Mouse (Mus musculus) ES-E14 (cell line): Measurements from ENCODE around the gene Cbx4. TPM values are rescaled to one million over a fixed set of nuclear protein-coding genes. Genes with fewer than 3 reads are reported as not detected.
A peak's percentile ranks its signal among the peaks of the same experiment; 100 is the strongest.

ENCODE experiments used
- DNase-seq: peaks from one replicate; pipeline ENCODE4 v3.0.0-alpha.2; 2013; ENCODE audit warnings: low read depth, low spot score
- H3K27ac ChIP-seq: 2 replicates; pipeline ENCODE4 v1.5.1; 2012; ENCODE audit warnings: low read depth, mild to moderate bottlenecking, low read length, moderate library complexity, mixed read lengths; ENCODE audit not compliant: poor library complexity, insufficient read depth, severe bottlenecking
- H3K36me3 ChIP-seq: 2 replicates; pipeline ENCODE4 v1.6.1; 2012; ENCODE audit warnings: mild to moderate bottlenecking, low read length, moderate library complexity, mixed read lengths; ENCODE audit not compliant: control insufficient read depth, poor library complexity, insufficient read depth, severe bottlenecking
- H3K4me1 ChIP-seq, 2 experiments: fragments of 150-350 bp in 1 of 2; sonication (generic) in 1 of 2; 2 replicates each; pipeline ENCODE4 v1.6.1; 2012; ENCODE audit warnings: low read length in 2 of 2, mild to moderate bottlenecking in 1 of 2, mixed read lengths in 1 of 2; ENCODE audit not compliant: control insufficient read depth in 2 of 2, insufficient read depth in 2 of 2, poor library complexity in 1 of 2
- H3K4me3 ChIP-seq, 2 experiments: fragments of 150-350 bp in 1 of 2; sonication (generic) in 1 of 2; 2 replicates each; pipeline ENCODE4 v1.5.1; 2012; ENCODE audit warnings: low read length in 2 of 2, low read depth in 1 of 2, mild to moderate bottlenecking in 1 of 2, mixed read lengths in 1 of 2; ENCODE audit not compliant: insufficient read depth in 1 of 2, poor library complexity in 1 of 2, severe bottlenecking in 1 of 2
- H3K9ac ChIP-seq: 2 replicates; pipeline ENCODE4 v1.6.1; 2012; ENCODE audit warnings: low read depth, mild to moderate bottlenecking, low read length, mixed read lengths; ENCODE audit not compliant: poor library complexity, insufficient read depth, severe bottlenecking
- H3K9me3 ChIP-seq: fragments of 150-350 bp; sonication (generic); 2 replicates; pipeline ENCODE4 v1.6.1; 2012; ENCODE audit warnings: low read depth, mild to moderate bottlenecking, low read length; ENCODE audit not compliant: control insufficient read depth, insufficient read depth
- CHD2 ChIP-seq: IDR thresholded peaks from 2 replicates; pipeline ENCODE4 v1.6.1; 2014; ENCODE audit warnings: mild to moderate bottlenecking, low read depth, low read length, inconsistent platforms
- HCFC1 ChIP-seq: IDR thresholded peaks from 2 replicates; pipeline ENCODE4 v1.6.1; 2012; ENCODE audit warnings: low read length, inconsistent platforms, borderline replicate concordance; ENCODE audit not compliant: insufficient read depth
- MAFK ChIP-seq: IDR thresholded peaks from 2 replicates; pipeline ENCODE4 v1.6.1; 2014; ENCODE audit warnings: mild to moderate bottlenecking, low read depth, low read length, inconsistent platforms; ENCODE audit not compliant: insufficient read depth
- ZC3H11A ChIP-seq: IDR thresholded peaks from 2 replicates; pipeline ENCODE4 v1.6.1; 2012; ENCODE audit warnings: low read depth, mild to moderate bottlenecking, inconsistent platforms, low read length, borderline replicate concordance
- ZNF384 ChIP-seq: IDR thresholded peaks from 2 replicates; pipeline ENCODE4 v1.6.1; 2012; ENCODE audit warnings: low read depth, low read length, inconsistent platforms
- in situ Hi-C, 2 experiments: fragments of 600-800 bp; cut with MboI; formaldehyde crosslinking; loops; one replicate each; pipeline ENCODE4 v1.15.1; 2025; ENCODE audit warnings: low sequenced_read_pairs in 2 of 2, inconsistent platforms in 1 of 2; ENCODE audit not compliant: unreplicated experiment in 2 of 2
- total RNA-seq: library from RNA; depleted of rRNA; stranded (reverse); fragments of 300-350 nt; gene quantifications from 2 replicates; pipeline ENCODE4 v1.2.3, GENCODE M21; 2012

Gene Cbx4
- total RNA-seq, 1 experiment: 1.8 TPM

GRCm38 (mm10) chr11:119041325-119041716 lies 44.7 kb downstream of the Cbx4 start:
- peaks cover 0 to 8% of the 10 kb centered on the region in 2 experiments; a peak in 1 of 4 replicates for H3K4me1 ChIP-seq
- TF ChIP-seq HCFC1: no peak
- no peak for TF ChIP-seq MAFK
- no peak for TF ChIP-seq ZNF384
- TF ChIP-seq ZC3H11A: no peak
- no peak for TF ChIP-seq CHD2
- in situ Hi-C loops: loop anchor here in 1 of 2 experiments (10.0 kb wide), 1 partner anchor 503 kb away; the partner anchor contains the start of gene Nptx1
- no peaks in the 10 kb centered on the region for H3K36me3 ChIP-seq
- peak overlapping the region; percentile 45 for H3K9ac ChIP-seq
- DNase-seq: no peak
- no peaks in the 10 kb centered on the region for H3K9me3 ChIP-seq
- no peak overlapping the region for H3K27ac ChIP-seq
- H3K4me3 ChIP-seq: peak overlapping the region; percentile 68 to 76

GRCm38 (mm10) chr11:119040600-119041324 lies 45.3 kb downstream of the Cbx4 start, which contains the start of gene Cbx8:
TSS of gene Cbx8 (minus strand) at chr11:119040969.
- H3K27ac ChIP-seq: no peak within 1 kb of the TSS
- H3K9ac ChIP-seq: peak within 1 kb of the TSS; percentile 56
- TF ChIP-seq HCFC1 (0 out of 2 replicates have a peak, but pooled peaks have one; percentile 63), ZC3H11A (no peak), MAFK (no peak)
- no peaks in the 10 kb centered on the region for H3K36me3 ChIP-seq
- in situ Hi-C loops: loop anchor here in 1 of 2 experiments (10.0 kb wide), 1 partner anchor 504 kb away; the partner anchor contains the start of gene Nptx1
- H3K4me1 ChIP-seq: peaks cover 0 to 8% of the 10 kb centered on the region in 2 experiments; a peak in 1 of 4 replicates
- peak; percentile 98 for DNase-seq
- H3K4me3 ChIP-seq: peak within 1 kb of the TSS; percentile 76 to 81
- no peaks in the 10 kb centered on the region for H3K9me3 ChIP-seq

- TF ChIP-seq HCFC1 (no peak), MAFK (no peak), CHD2 (no peak), ZNF384 (no peak), ZC3H11A (no peak)
- H3K36me3 ChIP-seq: no peaks in the 10 kb centered on the region
- peaks cover 0 to 10% of the 10 kb centered on the region in 2 experiments; a peak in 1 of 4 replicates for H3K4me1 ChIP-seq
- no peaks in the 10 kb centered on the region for H3K9me3 ChIP-seq
- no peak overlapping the region for H3K27ac ChIP-seq
- H3K9ac ChIP-seq: no peak overlapping the region
- in situ Hi-C loops: loop anchor here (10.0 kb wide), 2 partner anchors 45 to 505 kb away; partner anchors contain the start of genes Cbx4 (in 1 of the 2) and Nptx1 (in 1 of the 2)
- no peak for DNase-seq
- H3K4me3 ChIP-seq: peak overlapping the region; percentile 62 to 81
Observed at GRCm38 (mm10) chr11:119039732-119040512, 46.1 kb downstream of the Cbx4 start.

- Histone ChIP-seq H3K9ac (no peak overlapping the region), H3K36me3 (no peaks in the 10 kb centered on the region), H3K27ac (no peak overlapping the region), H3K4me1 (peaks cover 0 to 7% of the 10 kb centered on the region in 2 experiments; a peak in 1 of 4 replicates), H3K9me3 (no peaks in the 10 kb centered on the region), H3K4me3 (no peak overlapping the region)
- TF ChIP-seq ZNF384 (no peak), CHD2 (no peak), ZC3H11A (no peak), HCFC1 (no peak)
- DNase-seq: no peak
- in situ Hi-C loops: loop anchor here in 1 of 2 experiments (10.0 kb wide), 1 partner anchor 46 kb away; the partner anchor contains the start of gene Cbx4
Observed at GRCm38 (mm10) chr11:119038744-119039484, 47.1 kb downstream of the Cbx4 start.
